24 mouse cellular contexts compared by ENCODE assay signal in the genomic region with DNA sequence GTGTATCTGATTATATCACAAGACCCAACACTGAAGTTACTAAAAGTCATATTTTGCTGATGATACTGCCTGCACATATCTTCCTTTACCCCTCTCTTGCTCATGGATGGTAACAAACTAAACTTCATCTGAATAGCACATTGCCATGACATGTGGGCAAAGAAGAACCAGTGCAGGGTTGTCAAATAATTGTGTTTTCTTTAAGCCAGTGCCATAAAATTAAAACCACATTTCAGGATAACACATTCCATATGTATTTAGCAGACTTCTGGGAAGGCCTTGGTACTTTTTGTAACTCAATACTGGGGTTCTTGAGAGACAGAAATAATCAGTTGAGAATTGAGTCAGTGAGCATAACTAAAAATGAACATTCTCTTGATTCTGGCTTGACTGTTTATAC. TPM values are rescaled to one million over a fixed set of nuclear protein-coding genes. Genes with fewer than 3 reads are reported as not detected.
A peak's percentile ranks its signal among the peaks of the same experiment; 100 is the strongest.
DNase-seq lines count a peak whose midpoint lies in the region; ATAC-seq lines count a peak whose summit lies in the region.
"Had no signal": no experiment of that assay in that cellular context is flagged by ENCODE, and none has a peak within 500 bp of the region (broad histone marks: within the 10 kb centered on the region; RNA-seq: fewer than 3 reads in every experiment).

No protein-coding gene starts in this region.

- H3K36me3 ChIP-seq in embryonic facial prominence, embryonic 11.5 days (replicated peaks; ENCODE audit: control insufficient read depth, insufficient read depth, low read depth, low read length): no peaks in the 10 kb centered on the region
- H3K36me3 ChIP-seq in embryonic facial prominence, embryonic 10.5 days (replicated peaks): no peaks in the 10 kb centered on the region
- H3K36me3 ChIP-seq in embryonic facial prominence, embryonic 14.5 days (ENCODE audit: control insufficient read depth, insufficient read depth, low read length): no peaks in the 10 kb centered on the region
- H3K36me3 ChIP-seq: embryonic facial prominence, embryonic 12.5 days; heart, embryonic 12.5 days; hindbrain, embryonic 12.5 days; intestine, embryonic 15.5 days had no signal

- H3K4me1 ChIP-seq in embryonic facial prominence, embryonic 11.5 days (ENCODE audit: control insufficient read depth, insufficient read depth, low read length): no peaks in the 10 kb centered on the region
- peaks cover 6% of the 10 kb centered on the region; the same call in 1 of the 2 replicates for H3K4me1 ChIP-seq in embryonic facial prominence, embryonic 10.5 days
- H3K4me1 ChIP-seq in embryonic facial prominence, embryonic 14.5 days (ENCODE audit: control insufficient read depth, insufficient read depth, low read length): no peaks in the 10 kb centered on the region
- H3K4me1 ChIP-seq: embryonic facial prominence, embryonic 12.5 days; heart, embryonic 12.5 days; hindbrain, embryonic 12.5 days; intestine, embryonic 15.5 days had no signal

- no peaks in the 10 kb centered on the region for H3K9me3 ChIP-seq in embryonic facial prominence, embryonic 11.5 days (replicated peaks; ENCODE audit: control insufficient read depth, low read length)
- H3K9me3 ChIP-seq in embryonic facial prominence, embryonic 10.5 days: no peaks in the 10 kb centered on the region
- H3K9me3 ChIP-seq in embryonic facial prominence, embryonic 14.5 days (ENCODE audit: control insufficient read depth, low read length): no peaks in the 10 kb centered on the region
- H3K9me3 ChIP-seq: embryonic facial prominence, embryonic 12.5 days; heart, embryonic 12.5 days; hindbrain, embryonic 12.5 days; intestine, embryonic 15.5 days had no signal

- no peak overlapping the region for H3K27ac ChIP-seq in embryonic facial prominence, embryonic 11.5 days (replicated peaks; ENCODE audit: low read depth, low read length)
- H3K27ac ChIP-seq in embryonic facial prominence, embryonic 10.5 days (replicated peaks): no peak overlapping the region
- H3K27ac ChIP-seq in embryonic facial prominence, embryonic 14.5 days (replicated peaks; ENCODE audit: low read depth, low read length): no peak overlapping the region
- H3K27ac ChIP-seq: embryonic facial prominence, embryonic 12.5 days; gastrocnemius, adult 2 months; hindbrain, embryonic 12.5 days; hindbrain, postnatal 0 days; intestine, embryonic 15.5 days had no signal

- H3K27me3 ChIP-seq in embryonic facial prominence, embryonic 11.5 days (ENCODE audit: control insufficient read depth, insufficient read depth, low read length): no peaks in the 10 kb centered on the region
- no peaks in the 10 kb centered on the region for H3K27me3 ChIP-seq in embryonic facial prominence, embryonic 10.5 days (replicated peaks; ENCODE audit: low read depth, poor library complexity, severe bottlenecking)
- no peaks in the 10 kb centered on the region for H3K27me3 ChIP-seq in embryonic facial prominence, embryonic 14.5 days (replicated peaks; ENCODE audit: control insufficient read depth, insufficient read depth, low read length)
- H3K27me3 ChIP-seq: CH12.LX; embryonic facial prominence, embryonic 12.5 days; heart, embryonic 12.5 days; hindbrain, embryonic 12.5 days; intestine, embryonic 15.5 days had no signal

- peak; percentile 91 for DNase-seq in embryonic facial prominence, embryonic 11.5 days (ENCODE audit: low spot score)
- no peak for DNase-seq in embryonic facial prominence, embryonic 10.5 days (ENCODE audit: low spot score)
- peak; percentile 63 for DNase-seq in NIH3T3 (ENCODE audit: low read depth)
- peak; percentile 84 for DNase-seq in embryonic facial prominence, embryonic 14.5 days (ENCODE audit: low spot score)
- peak; percentile 58 for DNase-seq in hindlimb bud, embryonic 11.5 days (ENCODE audit: extremely low spot score, low read depth, low spot score)
- DNase-seq in adrenal gland, postnatal 36 days: no peak
- DNase-seq in kidney, adult 8-10 months: no peak
- DNase-seq: adrenal gland, adult 2 months; adrenal gland, postnatal 25 days; cerebellum, adult 2 months; cerebellum, postnatal 10 days; gastrocnemius, adult 2 months; gastrocnemius, postnatal 25 days; heart, postnatal 36 days; kidney, adult 18-20 months had no signal

- peak; percentile 72 for ATAC-seq in embryonic facial prominence, embryonic 11.5 days (replicated peaks; ENCODE audit: insufficient number of reproducible peaks, low FRiP score, low TSS enrichment, low read depth)
- no peak; the same call in 1 of the 2 replicates for ATAC-seq in embryonic facial prominence, embryonic 14.5 days (ENCODE audit: low read depth)
- ATAC-seq in frontal cortex, adult (ENCODE audit: low TSS enrichment): no peak
- ATAC-seq: forebrain, embryonic 16.5 days; hindbrain, postnatal 0 days; intestine, embryonic 15.5 days had no signal

- no peak overlapping the region for H3K9ac ChIP-seq in embryonic facial prominence, embryonic 11.5 days (replicated peaks; ENCODE audit: low read length)
- H3K9ac ChIP-seq in embryonic facial prominence, embryonic 14.5 days (ENCODE audit: low read depth, low read length): no peak overlapping the region
- H3K9ac ChIP-seq: embryonic facial prominence, embryonic 12.5 days; heart, embryonic 12.5 days; hindbrain, embryonic 12.5 days; intestine, embryonic 15.5 days had no signal

- no peak overlapping the region for H3K4me2 ChIP-seq in embryonic facial prominence, embryonic 11.5 days (ENCODE audit: low read depth, low read length)
- H3K4me2 ChIP-seq in embryonic facial prominence, embryonic 14.5 days (ENCODE audit: low read depth, low read length): no peak overlapping the region
- H3K4me2 ChIP-seq: embryonic facial prominence, embryonic 12.5 days; heart, embryonic 12.5 days; hindbrain, embryonic 12.5 days; intestine, embryonic 15.5 days had no signal

- H3K4me3 ChIP-seq in embryonic facial prominence, embryonic 11.5 days (ENCODE audit: low read depth, low read length): no peak overlapping the region
- no peak overlapping the region for H3K4me3 ChIP-seq in embryonic facial prominence, embryonic 10.5 days
- no peak overlapping the region for H3K4me3 ChIP-seq in embryonic facial prominence, embryonic 14.5 days (ENCODE audit: low read depth, low read length)
- H3K4me3 ChIP-seq: embryonic facial prominence, embryonic 12.5 days; gastrocnemius, adult 2 months; heart, embryonic 12.5 days; hindbrain, embryonic 12.5 days; intestine, embryonic 15.5 days had no signal

RNA-seq across cellular contexts. Expression of a gene that starts 15.9 kb away (rescaled TPM):
- polyA plus RNA-seq in embryonic facial prominence, embryonic 11.5 days (2014; fragmentation: Nextera tagmentation; extraction: Ambion mirVana): 8.7 and 9.2 TPM in 2 replicates
- polyA plus RNA-seq in embryonic facial prominence, embryonic 10.5 days (2016; fragmentation: Nextera tagmentation; extraction: Ambion mirVana): 4.6 and 5.7 TPM in 2 replicates
- polyA plus RNA-seq in embryonic facial prominence, embryonic 14.5 days (2014; fragmentation: Nextera tagmentation; extraction: Ambion mirVana): 24.3 and 26.0 TPM in 2 replicates
- total RNA-seq in adrenal gland, postnatal 36 days (2021): 1 to 10 TPM; 1.6 to 3.4 TPM
- total RNA-seq: CH12.LX; granulocyte monocyte progenitor cell, adult 5-6 weeks had no signal

Comparison
In these comparisons a context has a peak if more than half of its experiments do, and no peak if none do; other contexts are left out.
1. DNase-seq: peak in embryonic facial prominence, embryonic 11.5 days (single experiment), NIH3T3 (single experiment), embryonic facial prominence, embryonic 14.5 days (single experiment) and hindlimb bud, embryonic 11.5 days (single experiment); none in embryonic facial prominence, embryonic 10.5 days (single experiment), adrenal gland, postnatal 36 days (0 of 2) and kidney, adult 8-10 months (0 of 2).